Mouse (Mus musculus): Measurements from ENCODE around the gene Dkk2.
A peak's percentile ranks its signal among the peaks of the same experiment; 100 is the strongest.

- TF ChIP-seq CTCF (IDR thresholded peaks at IDR 0.05 in 2 of 3, conservative IDR thresholded peaks at IDR 0.05 in 1 of 3; ENCODE audit: control insufficient read depth in 1 of 3, insufficient read depth in 1 of 3, low read depth in 2 of 3, low read length in 3 of 3, poor library complexity in 1 of 3, severe bottlenecking in 1 of 3): peak; percentile 8 to 51 (median 30); a peak in 4 of 6 replicates
- no peak for TF ChIP-seq TCF12 (IDR thresholded peaks at IDR 0.05; ENCODE audit: low read depth, low read length)
- no peak for TF ChIP-seq POLR2AphosphoS2 (IDR thresholded peaks at IDR 0.05; ENCODE audit: low read length)
- TF ChIP-seq ZKSCAN1 (IDR thresholded peaks at IDR 0.05; ENCODE audit: low read depth, low read length): no peak
- TF ChIP-seq NELFE (IDR thresholded peaks at IDR 0.05; ENCODE audit: low read depth, low read length): no peak
- TF ChIP-seq EP300 (IDR thresholded peaks at IDR 0.05; ENCODE audit: low read depth in 1 of 2, low read length in 2 of 2): no peak
- TF ChIP-seq POLR2A (IDR thresholded peaks at IDR 0.05; ENCODE audit: control insufficient read depth in 1 of 2, insufficient read depth in 1 of 2, low read depth in 1 of 2, low read length in 2 of 2, poor library complexity in 1 of 2): no peak
- TF ChIP-seq SMC3 (IDR thresholded peaks at IDR 0.05; ENCODE audit: low read depth, low read length): peak; percentile 39; the same call in 1 of the 2 replicates
- no peak for TF ChIP-seq MAX (IDR thresholded peaks at IDR 0.05; ENCODE audit: low read length)
- TF ChIP-seq ZMIZ1 (IDR thresholded peaks at IDR 0.05; ENCODE audit: low read depth, low read length): no peak
- TF ChIP-seq USF2 (IDR thresholded peaks at IDR 0.05; ENCODE audit: borderline replicate concordance in 1 of 2, insufficient read depth in 1 of 2, low read depth in 1 of 2, low read length in 2 of 2): no peak
- no peak for TF ChIP-seq E2F4 (IDR thresholded peaks at IDR 0.05; ENCODE audit: borderline replicate concordance, low read depth, low read length)
- TF ChIP-seq ZC3H11A (IDR thresholded peaks at IDR 0.05; ENCODE audit: low read depth, low read length): no peak
- TF ChIP-seq KAT2A (conservative IDR thresholded peaks at IDR 0.05; ENCODE audit: low read depth, low read length): no peak
These were observed 122.4 kb downstream of the Dkk2 start for GRCm38 (mm10) chr3:132207469-132207868.
